Mouse (Mus musculus) MEL (cell line): ENCODE data around the gene Iah1. TPM values are rescaled to one million over a fixed set of nuclear protein-coding genes. Genes with fewer than 3 reads are reported as not detected.

Source experiments
- DNase-seq: peaks from one replicate; pipeline ENCODE4 v3.0.0; 2011; ENCODE audit warnings: low read depth, low spot score
- H3K27ac ChIP-seq: 2 replicates; pipeline ENCODE4 v1.5.1; 2012; ENCODE audit warnings: low read depth, mild to moderate bottlenecking, control low read depth, low read length, moderate library complexity; ENCODE audit not compliant: control insufficient read depth
- H3K27me3 ChIP-seq, 2 experiments: fragments of 150-350 bp in 1 of 2; sonication (generic) in 1 of 2; 2 replicates each; pipeline ENCODE4 v1.6.1; 2012; ENCODE audit warnings: low read length in 2 of 2, mild to moderate bottlenecking in 2 of 2, improper control_type of control experiment in 1 of 2, moderate library complexity in 1 of 2; ENCODE audit not compliant: insufficient read depth in 2 of 2, control insufficient read depth in 1 of 2
- H3K36me3 ChIP-seq, 2 experiments: 2 replicates each; pipeline ENCODE4 v1.6.1; 2012 to 2014; ENCODE audit warnings: low read length in 2 of 2, improper control_type of control experiment in 1 of 2, inconsistent platforms in 1 of 2, mild to moderate bottlenecking in 1 of 2; ENCODE audit not compliant: insufficient read depth in 2 of 2, control insufficient read depth in 1 of 2
- H3K4me1 ChIP-seq, 2 experiments: fragments of 150-350 bp in 1 of 2; sonication (generic) in 1 of 2; 2 replicates each; pipeline ENCODE4 v1.6.1; 2012; ENCODE audit warnings: low read length in 2 of 2, improper control_type of control experiment in 1 of 2, mild to moderate bottlenecking in 1 of 2; ENCODE audit not compliant: insufficient read depth in 2 of 2, control insufficient read depth in 1 of 2
- H3K4me3 ChIP-seq, 2 experiments: fragments of 150-350 bp in 1 of 2; sonication (generic) in 1 of 2; 2 replicates each; pipeline ENCODE4 v1.5.1; 2012; ENCODE audit warnings: low read depth in 2 of 2, low read length in 2 of 2, mild to moderate bottlenecking in 2 of 2, moderate library complexity in 2 of 2, control low read depth in 1 of 2, improper control_type of control experiment in 1 of 2; ENCODE audit not compliant: control insufficient read depth in 1 of 2, insufficient read depth in 1 of 2
- H3K79me2 ChIP-seq: 2 replicates; pipeline ENCODE4 v1.6.1; 2012; ENCODE audit warnings: mild to moderate bottlenecking, low read length, moderate library complexity; ENCODE audit not compliant: control insufficient read depth, poor library complexity, insufficient read depth
- H3K9ac ChIP-seq: 2 replicates; pipeline ENCODE4 v1.6.1; 2012; ENCODE audit warnings: low read depth, mild to moderate bottlenecking, control low read depth, low read length, moderate library complexity; ENCODE audit not compliant: control insufficient read depth, poor library complexity, severe bottlenecking
- H3K9me3 ChIP-seq: fragments of 150-350 bp; sonication (generic); replicated peaks from 2 replicates; pipeline ENCODE4 v1.6.1; 2012; ENCODE audit warnings: mild to moderate bottlenecking, low read length, improper control_type of control experiment, moderate library complexity; ENCODE audit not compliant: insufficient read depth
- CHD2 ChIP-seq: IDR thresholded peaks from 2 replicates; pipeline ENCODE4 v1.6.1; 2011; ENCODE audit warnings: low read length, improper control_type of control experiment
- EP300 ChIP-seq, 2 experiments: IDR thresholded peaks; 2 replicates each; pipeline ENCODE4 v1.6.1; 2011; ENCODE audit warnings: improper control_type of control experiment in 2 of 2, low read length in 2 of 2, low read depth in 1 of 2, mild to moderate bottlenecking in 1 of 2
- ETS1 ChIP-seq: IDR thresholded peaks from 2 replicates; pipeline ENCODE4 v1.6.1; 2012; ENCODE audit warnings: low read depth, mild to moderate bottlenecking, inconsistent platforms, low read length, improper control_type of control experiment, moderate library complexity
- GABPA ChIP-seq: IDR thresholded peaks from 2 replicates; pipeline ENCODE4 v1.6.1; 2012; ENCODE audit warnings: low read depth, mild to moderate bottlenecking, inconsistent platforms, low read length, improper control_type of control experiment, moderate library complexity
- KAT2A ChIP-seq: conservative IDR thresholded peaks from 2 replicates; pipeline ENCODE4 v1.6.1; 2012; ENCODE audit warnings: low read depth, low read length, improper control_type of control experiment, inconsistent platforms
- MAZ ChIP-seq: IDR thresholded peaks from 2 replicates; pipeline ENCODE4 v1.6.1; 2012; ENCODE audit warnings: low read depth, mild to moderate bottlenecking, inconsistent platforms, low read length, improper control_type of control experiment
- MXI1 ChIP-seq: IDR thresholded peaks from 2 replicates; pipeline ENCODE4 v1.6.1; 2011; ENCODE audit warnings: mild to moderate bottlenecking, low read depth, low read length, improper control_type of control experiment
- MYB ChIP-seq: IDR thresholded peaks from 2 replicates; pipeline ENCODE4 v1.6.1; 2011; ENCODE audit warnings: mild to moderate bottlenecking, low read depth, low read length, improper control_type of control experiment
- POLR2AphosphoS2 ChIP-seq: IDR thresholded peaks from 2 replicates; pipeline ENCODE4 v1.6.1; 2011; ENCODE audit warnings: low read length, improper control_type of control experiment
- RAD21 ChIP-seq: IDR thresholded peaks from 2 replicates; pipeline ENCODE4 v1.6.1; 2011; ENCODE audit warnings: mild to moderate bottlenecking, low read depth, low read length, improper control_type of control experiment
- RCOR1 ChIP-seq: IDR thresholded peaks from 2 replicates; pipeline ENCODE4 v1.6.1; 2012; ENCODE audit warnings: low read depth, mild to moderate bottlenecking, inconsistent platforms, low read length, improper control_type of control experiment
- SMC3 ChIP-seq: IDR thresholded peaks from 2 replicates; pipeline ENCODE4 v1.6.1; 2011; ENCODE audit warnings: low read depth, low read length, improper control_type of control experiment
- UBTF ChIP-seq: IDR thresholded peaks from 2 replicates; pipeline ENCODE4 v1.6.1; 2012; ENCODE audit warnings: low read depth, mild to moderate bottlenecking, inconsistent platforms, low read length, improper control_type of control experiment, moderate library complexity, borderline replicate concordance; ENCODE audit not compliant: insufficient read depth
- ZC3H11A ChIP-seq: IDR thresholded peaks from 2 replicates; pipeline ENCODE4 v1.6.1; 2012; ENCODE audit warnings: low read depth, mild to moderate bottlenecking, inconsistent platforms, low read length, improper control_type of control experiment
- ZMIZ1 ChIP-seq: IDR thresholded peaks from 2 replicates; pipeline ENCODE4 v1.6.1; 2012; ENCODE audit warnings: low read depth, mild to moderate bottlenecking, inconsistent platforms, low read length, improper control_type of control experiment, moderate library complexity
- polyA plus RNA-seq, 2 experiments: library from polyadenylated mRNA; stranded (reverse) in 1 of 2; unstranded in 1 of 2; fragments of >175 nt in 1 of 2; fragments of >200 nt in 1 of 2; gene quantifications; 2 replicates each; pipeline versions ENCODE4 v1.2.1 to v1.2.4; 2012; ENCODE audit warnings: low replicate concordance in 2 of 2, low read depth in 1 of 2; ENCODE audit not compliant: insufficient read length in 2 of 2, insufficient read depth in 1 of 2, missing spikeins in 1 of 2
- total RNA-seq: library from RNA; depleted of rRNA; stranded (reverse); fragments of 300-350 nt; gene quantifications from 2 replicates; pipeline ENCODE4 v1.2.3, GENCODE M21; 2012

Gene Iah1
- total and polyA plus RNA-seq, 3 experiments, result 14.2 to 15.4 TPM; not detected in 1

DNA sequence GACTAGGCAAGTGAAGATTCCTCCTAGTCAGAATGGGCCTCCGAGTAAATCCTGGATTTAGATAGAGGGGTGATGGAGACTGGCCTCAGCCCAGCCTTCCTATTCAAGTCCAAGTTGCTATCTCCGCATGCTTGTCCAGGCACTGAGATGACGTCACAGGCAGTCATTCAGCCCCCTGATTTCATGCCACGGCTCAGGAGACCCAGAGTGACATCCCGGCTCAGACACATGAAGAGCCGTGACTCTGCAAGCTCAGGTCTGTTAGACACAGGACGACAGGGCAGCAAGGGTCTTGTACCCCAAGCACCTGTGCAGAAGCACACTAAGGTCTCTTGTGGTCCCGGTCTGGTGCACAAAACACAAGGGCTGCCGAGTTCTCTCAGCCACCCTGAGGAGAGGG, 6.7 kb downstream of the Iah1 start:
- Histone ChIP-seq H3K4me3 (no peak overlapping the region), H3K9ac (no peak overlapping the region), H3K36me3 (no peaks in the 10 kb centered on the region; a peak in 1 of 4 replicates), H3K27ac (no peak overlapping the region)
- DNase-seq, result no peak
- TF ChIP-seq ETS1, result no peak
- no peak for TF ChIP-seq POLR2AphosphoS2
- no peak for TF ChIP-seq RAD21
- no peak for TF ChIP-seq MYB
- TF ChIP-seq, all 39 proteins: peak for 0
- Histone ChIP-seq H3K4me1 (no peaks in the 10 kb centered on the region), H3K9me3 (no peaks in the 10 kb centered on the region), H3K79me2 (no peaks in the 10 kb centered on the region), H3K27me3 (no peaks in the 10 kb centered on the region)

- DNase-seq, result no peak
- TF ChIP-seq SMC3, result no peak
- TF ChIP-seq MAZ, result no peak
- no peak for TF ChIP-seq ZMIZ1
- no peak for TF ChIP-seq ZC3H11A
- TF ChIP-seq RCOR1, result no peak
- no peak for TF ChIP-seq GABPA
- no peak for TF ChIP-seq EP300 (IDR thresholded peaks at IDR 0.05; ENCODE audit: low read depth in 1 of 2, low read length in 2 of 2)
- no peak for TF ChIP-seq UBTF
- TF ChIP-seq MXI1, result no peak
- no peak for TF ChIP-seq KAT2A
- no peak overlapping the region for H3K27ac ChIP-seq
- no peak overlapping the region for H3K9ac ChIP-seq
- H3K36me3 ChIP-seq, result no peaks in the 10 kb centered on the region; a peak in 1 of 4 replicates
- H3K9me3 ChIP-seq, result no peaks in the 10 kb centered on the region
- H3K4me3 ChIP-seq, result no peak overlapping the region
- H3K4me1 ChIP-seq, result no peaks in the 10 kb centered on the region
- H3K79me2 ChIP-seq, result no peaks in the 10 kb centered on the region
- no peaks in the 10 kb centered on the region for H3K27me3 ChIP-seq
Measured at GRCm38 (mm10) chr12:21324101-21324500, 7.9 kb downstream of the Iah1 start.

DNA sequence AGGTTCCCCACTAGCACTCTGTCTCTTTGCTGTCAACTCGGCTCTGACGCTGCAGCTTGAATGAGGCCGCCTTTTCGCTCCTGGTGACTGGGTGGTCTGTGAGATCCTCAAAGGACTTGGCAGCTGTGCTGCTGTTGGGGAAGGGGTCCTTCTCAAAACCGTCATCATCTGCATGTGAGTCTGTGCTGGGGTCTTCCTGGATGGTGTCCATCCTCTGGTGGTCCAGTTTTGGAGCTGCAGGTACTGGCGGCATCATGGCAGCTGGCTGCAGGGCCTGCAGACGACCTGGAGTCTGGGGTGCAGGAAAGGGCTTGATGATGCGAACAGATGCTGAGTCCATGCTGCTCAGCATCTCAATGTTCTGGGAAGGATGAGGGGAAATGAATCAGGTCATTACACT, 9.1 kb downstream of the Iah1 start:
- Histone ChIP-seq H3K4me1 (no peaks in the 10 kb centered on the region), H3K4me3 (no peak overlapping the region), H3K9ac (no peak overlapping the region), H3K27ac (no peak overlapping the region), H3K27me3 (no peaks in the 10 kb centered on the region), H3K36me3 (no peaks in the 10 kb centered on the region; a peak in 1 of 4 replicates), H3K9me3 (no peaks in the 10 kb centered on the region), H3K79me2 (no peaks in the 10 kb centered on the region)
- no peak for DNase-seq
- TF ChIP-seq GABPA (no peak), CHD2 (no peak)
